Mouse (Mus musculus) megakaryocyte-erythroid progenitor cell, adult 5-6 weeks (primary cell): ENCODE data around the gene Ptafr. TPM values are rescaled to one million over a fixed set of nuclear protein-coding genes. Genes with fewer than 3 reads are reported as not detected.

Source experiments
- ATAC-seq: replicated peaks from 2 replicates; pipeline ENCODE4 v1.8.0; 2016; ENCODE audit warnings: mild to moderate bottlenecking, inconsistent platforms; ENCODE audit not compliant: severe bottlenecking, poor library complexity, low FRiP score, low TSS enrichment
- total RNA-seq, 2 experiments: library from RNA; stranded (forward) in 1 of 2; stranded (reverse) in 1 of 2; fragments of 200-1000, 215-1000 nt in 1 of 2; fragments of >200 nt in 1 of 2; fragmentation: Nextera tagmentation in 1 of 2; gene quantifications; 2 replicates each; pipeline ENCODE4 v1.2.3; 2014 to 2017

Ptafr gene
- total RNA-seq (2014; fragmentation: Nextera tagmentation) (not detected in 2 replicates), total RNA-seq (2017) (0.23 TPM in 1 of 2 replicates, not detected in the other)

DNA sequence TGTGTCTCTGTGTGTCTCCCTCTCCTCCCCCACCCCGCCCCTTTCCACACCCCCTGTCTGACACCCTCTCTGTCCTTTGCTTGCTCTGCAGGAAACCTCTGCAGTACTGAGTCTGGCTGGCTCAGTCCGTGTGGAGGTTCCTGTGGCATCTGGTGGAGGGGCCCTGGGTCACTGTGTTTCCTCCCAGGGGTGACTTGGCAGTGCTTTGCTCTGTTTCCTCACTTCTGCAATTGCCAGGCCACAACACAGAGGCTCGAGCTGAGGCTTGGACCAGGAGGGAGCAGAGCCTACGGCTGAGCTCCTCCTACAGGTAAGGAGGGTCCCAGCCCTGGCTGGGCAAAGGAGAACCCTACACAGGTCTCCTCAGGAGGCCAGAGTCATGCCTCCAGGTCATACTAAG lies at the start of gene Ptafr:
Gene Ptafr (plus strand): TSS at position 103 of the 400 bp plus-strand sequence.
- ATAC-seq = no peak

DNA sequence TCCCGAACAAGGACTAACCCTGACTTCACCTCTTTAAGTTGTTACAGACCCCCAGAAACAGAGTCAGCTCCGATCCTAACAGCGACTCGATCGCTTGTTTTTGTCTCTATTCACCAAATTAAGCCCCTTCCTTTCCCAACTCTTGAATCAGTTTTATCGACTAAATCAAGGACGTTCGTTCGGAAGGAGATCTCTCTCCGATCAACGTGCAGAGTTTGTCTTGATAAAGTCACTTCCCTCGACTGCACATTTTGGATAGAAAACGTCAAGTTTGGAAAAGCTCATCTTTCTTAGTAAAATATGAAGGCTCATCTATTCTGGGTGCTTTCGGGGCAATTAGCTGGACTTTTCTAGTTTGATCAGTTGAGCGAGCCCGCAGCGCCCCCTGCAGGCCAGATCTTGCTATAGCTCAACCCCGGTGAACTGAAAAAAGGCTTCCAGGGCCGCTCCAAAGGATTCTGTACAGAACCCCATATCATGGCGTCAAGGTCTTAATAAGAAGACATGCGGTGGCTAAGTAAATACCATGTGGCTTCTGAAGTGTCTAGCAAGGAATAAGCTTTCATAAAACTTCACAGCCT lies 49.2 kb upstream of the Ptafr start:
- 0 out of 2 replicates have a peak, but pooled peaks have one; percentile 23 for ATAC-seq

- peak; percentile 91 for ATAC-seq
Measured at GRCm38 (mm10) chr4:132515369-132516155, 48.3 kb upstream of the Ptafr start.

DNA sequence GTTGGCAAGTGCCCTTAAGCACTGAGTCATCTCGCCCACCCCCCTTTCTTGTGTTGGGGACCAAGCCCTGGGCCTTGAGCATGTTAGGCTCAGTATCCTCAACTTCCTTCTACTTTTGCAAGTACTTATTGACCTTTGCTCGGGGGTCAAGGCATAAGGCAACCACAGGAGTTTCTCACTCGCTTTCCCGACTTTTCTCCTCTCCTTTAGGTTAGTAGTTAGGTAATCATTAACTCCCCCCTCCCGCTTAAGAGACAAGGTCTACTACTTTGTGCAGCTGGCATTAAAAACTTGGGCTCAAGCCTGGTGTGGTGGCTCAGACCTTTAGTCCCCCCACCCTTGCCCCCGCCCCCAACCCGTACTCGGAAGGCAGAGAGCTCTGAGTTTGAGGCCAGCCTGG lies 45.8 kb upstream of the Ptafr start:
- ATAC-seq = no peak

DNA sequence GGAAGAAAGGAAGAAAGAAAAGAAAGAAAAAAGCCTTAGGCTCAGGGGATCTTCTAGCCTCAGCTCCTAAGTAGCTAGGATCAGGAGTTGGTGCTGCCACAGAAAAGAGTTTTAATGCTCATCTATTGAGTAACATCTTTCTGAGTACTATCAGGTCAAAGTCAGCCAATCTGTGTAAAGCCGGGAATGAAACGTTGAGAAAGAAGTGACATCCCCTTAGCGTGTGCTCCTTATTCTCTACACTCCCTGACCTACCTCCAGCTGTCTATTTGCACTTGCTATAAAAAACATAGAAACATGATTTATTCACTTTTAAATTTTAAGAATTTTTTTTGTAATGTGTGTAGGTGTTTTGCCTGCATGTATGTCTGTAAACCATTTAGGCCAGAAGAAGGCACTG lies 44.7 kb upstream of the Ptafr start:
- ATAC-seq = no peak

DNA sequence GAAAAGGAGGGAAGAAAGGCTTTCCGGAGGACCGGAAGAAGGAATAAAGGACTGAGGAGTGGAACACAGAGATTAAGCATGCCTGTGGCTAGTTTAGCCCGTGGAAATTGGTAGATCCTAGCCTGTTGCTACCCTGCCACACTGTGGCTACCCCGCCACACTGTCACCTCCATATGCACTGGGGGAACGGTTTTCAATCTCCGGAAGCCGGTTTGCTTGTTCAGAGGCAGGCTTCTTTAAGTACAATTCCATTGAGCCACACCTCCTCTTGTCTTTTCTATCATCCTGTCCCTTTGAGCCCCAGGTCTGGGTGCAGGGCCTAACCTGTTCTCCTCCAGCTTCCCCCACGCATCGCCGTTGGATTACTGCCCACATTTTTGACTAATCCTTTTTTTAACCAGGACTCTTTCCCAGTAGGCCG lies 39.5 kb upstream of the Ptafr start:
- no peak for ATAC-seq

DNA sequence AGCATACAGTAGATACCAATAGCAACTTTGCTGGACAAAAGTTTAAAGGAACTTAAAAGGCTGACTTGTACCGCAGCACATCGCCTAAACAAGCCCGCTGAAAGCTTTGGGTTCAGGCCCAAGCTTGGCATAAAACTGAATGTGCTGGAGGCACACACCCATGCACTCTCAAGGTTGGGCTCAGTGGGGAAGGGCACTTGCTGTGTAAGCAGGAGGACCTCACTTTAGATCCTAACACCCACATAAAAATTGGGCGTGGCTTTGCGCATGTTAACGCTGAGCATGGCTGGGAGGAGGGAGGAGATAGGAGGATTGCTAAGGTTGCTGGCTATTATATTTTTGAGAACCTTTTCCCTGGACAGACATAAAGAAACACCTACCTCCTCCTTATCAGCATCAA lies 39.1 kb upstream of the Ptafr start:
- ATAC-seq = peak; percentile 66

DNA sequence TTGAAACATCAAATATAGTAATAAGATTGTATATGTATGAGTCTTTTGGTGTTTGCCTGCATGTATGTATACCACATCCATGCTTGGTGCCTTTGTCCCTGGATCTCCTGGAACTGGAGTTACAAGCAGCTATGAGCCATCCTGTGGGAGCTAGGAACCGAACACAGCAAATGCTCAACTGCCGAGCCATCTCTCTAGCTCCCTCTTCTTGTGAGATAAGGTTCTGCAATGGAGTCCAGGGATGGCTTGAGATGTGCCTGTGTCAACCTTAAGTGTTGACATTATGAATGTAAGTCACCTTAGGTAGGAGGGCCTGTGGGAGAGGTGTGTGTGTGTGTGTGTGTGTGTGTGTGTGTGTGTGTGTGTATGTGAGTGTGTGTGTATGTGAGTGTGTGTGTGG lies 37.2 kb upstream of the Ptafr start:
- no peak for ATAC-seq

GRCm38 (mm10) chr4:132527917-132528522 lies 35.8 kb upstream of the Ptafr start:
- no peak for ATAC-seq

DNA sequence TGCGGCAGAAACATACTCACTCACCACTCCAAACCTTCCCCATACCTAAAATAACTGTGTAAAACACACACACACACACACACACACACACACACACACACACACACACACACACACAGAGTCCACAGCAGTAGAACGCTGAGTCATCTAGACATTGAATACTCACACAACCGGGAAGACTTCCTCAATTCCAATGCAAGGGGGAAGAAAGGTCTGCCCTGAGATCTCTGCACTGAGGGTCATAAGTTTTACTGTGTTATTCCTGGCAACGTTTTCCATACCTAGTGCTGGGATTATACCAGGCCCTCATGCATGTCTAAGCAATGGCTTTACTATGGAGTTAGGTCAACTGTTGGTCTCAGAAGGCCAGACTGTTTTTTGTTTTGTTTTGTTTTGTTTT lies 34.5 kb upstream of the Ptafr start:
- ATAC-seq = no peak

DNA sequence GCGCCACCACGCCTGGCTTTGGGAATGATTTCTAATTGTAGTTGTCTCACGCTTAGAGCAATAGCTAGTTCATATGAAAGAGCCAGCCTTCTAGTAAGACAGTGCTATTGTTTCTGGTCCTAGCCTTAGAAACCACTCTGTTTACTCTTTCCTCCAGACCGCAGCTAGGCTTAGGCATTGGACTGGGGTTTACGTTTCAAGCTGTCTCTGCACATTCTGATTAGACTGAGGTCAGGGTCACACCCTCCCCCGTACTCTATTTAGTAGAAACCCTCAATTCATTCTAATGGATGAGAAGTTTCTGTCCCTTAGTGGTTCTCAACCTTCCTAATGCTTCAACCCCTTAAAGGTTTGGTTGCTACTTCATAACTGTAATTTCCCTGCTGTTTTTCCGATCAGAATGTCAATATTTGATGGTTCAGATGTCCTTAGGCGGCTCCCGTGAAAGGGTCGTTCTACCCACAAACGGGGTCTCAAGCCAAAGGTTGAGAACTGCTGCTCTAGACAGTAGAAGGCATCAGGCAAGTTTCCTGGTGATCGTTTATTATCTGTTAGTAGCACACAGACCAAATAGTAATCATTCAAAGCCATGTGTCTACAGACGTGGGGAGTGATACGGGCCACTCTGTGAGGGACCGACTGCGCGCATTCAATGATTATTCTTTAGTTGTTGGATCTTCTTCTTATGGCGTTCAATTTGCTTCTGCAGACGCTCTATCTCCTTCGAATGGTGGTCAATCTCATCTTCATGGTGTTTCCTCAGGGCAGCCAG lies 33.6 kb upstream of the Ptafr start:
- peak; percentile 52 for ATAC-seq

DNA sequence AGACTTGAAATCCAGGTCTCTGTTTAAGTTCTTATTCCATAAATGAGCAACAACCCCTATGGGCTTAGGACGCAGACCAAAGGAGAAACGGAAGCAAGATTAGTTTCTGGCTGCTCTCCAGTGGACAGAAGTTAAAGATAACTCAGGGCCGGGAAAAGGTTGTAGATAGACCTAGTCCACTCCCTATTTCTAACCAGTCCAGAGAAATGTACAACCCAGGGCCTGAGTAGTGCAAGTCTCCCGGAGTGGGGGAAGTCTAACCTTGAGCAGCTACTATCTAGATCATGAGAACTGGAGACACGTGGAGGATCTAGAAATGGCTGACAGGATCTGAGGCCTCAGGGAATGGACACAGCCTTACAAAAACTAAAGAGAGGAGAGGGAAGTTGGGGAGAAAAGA lies 31.4 kb upstream of the Ptafr start:
- peak; percentile 38 for ATAC-seq

DNA sequence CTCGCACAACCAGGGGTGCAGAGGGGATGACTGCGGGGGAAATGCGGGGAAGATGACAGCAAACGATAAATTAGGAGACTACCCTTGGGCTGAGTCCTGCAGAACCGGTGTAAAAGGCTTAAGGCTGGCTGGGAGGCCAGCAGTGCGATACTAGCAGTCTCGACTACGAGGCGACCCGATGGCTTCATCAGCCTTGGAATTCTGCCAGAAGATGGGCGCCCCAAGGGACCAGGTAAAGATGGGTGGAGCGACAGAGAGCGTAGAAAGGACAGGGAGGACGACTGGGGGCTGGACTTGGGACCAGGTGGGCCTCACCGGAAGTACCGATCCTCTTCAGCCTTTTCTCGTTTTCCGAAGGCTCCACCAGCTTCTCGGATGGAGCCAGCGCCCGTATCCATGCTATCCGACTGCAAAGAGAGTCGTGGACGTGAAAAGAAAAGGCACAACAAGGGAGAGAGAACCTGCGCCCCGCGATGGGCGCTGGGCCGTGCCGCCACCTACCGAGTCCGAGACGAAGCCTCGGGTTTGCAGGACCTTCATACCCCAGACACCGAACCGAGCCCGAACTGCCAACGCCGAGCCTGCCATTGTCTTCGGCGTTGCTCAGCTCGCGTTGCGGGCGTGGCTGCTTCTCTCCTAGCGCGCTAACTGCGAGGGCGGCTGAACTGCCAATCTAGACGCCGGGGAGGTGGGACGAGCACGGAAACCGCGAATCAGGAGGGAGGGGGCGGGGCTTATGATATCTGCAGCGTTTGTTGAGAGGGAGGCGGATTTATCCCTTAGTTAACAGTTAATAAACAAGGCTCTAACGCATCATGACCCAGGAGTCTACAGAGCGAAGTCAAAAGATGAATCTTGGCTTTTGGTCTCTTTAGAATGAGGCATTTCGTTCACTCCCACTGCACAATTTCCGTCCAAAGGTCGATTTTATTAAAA lies 30.6 kb upstream of the Ptafr start, which contains the start of gene Atpif1:
Gene Atpif1 (minus strand): TSS at position 679 of the 936 bp plus-strand sequence.
- ATAC-seq = peak; percentile 78

GRCm38 (mm10) chr4:132535406-132536121 lies 28.3 kb upstream of the Ptafr start, which contains the start of gene Dnajc8:
Gene Dnajc8 (plus strand): TSS chr4:132535550.
- peak; percentile 31 for ATAC-seq

DNA sequence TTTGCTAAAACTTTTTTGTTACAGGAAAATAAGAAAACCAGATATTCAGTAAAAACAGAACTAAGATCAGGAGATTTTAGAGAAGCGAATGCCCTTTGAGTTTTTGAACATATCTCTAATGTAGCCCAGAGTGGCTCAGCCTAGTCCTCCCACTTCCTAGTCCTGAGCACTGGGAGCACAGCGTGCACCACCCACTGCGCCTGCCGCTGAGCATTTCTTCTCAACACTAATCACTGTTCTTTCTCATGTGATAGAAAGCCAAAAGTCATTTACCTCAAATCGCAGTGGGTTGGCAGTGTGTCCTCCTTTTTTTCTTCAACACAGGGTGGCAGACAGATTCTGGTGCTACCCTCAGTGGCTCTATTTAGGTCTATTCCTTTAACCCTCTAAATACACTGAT lies 24.4 kb upstream of the Ptafr start:
- no peak for ATAC-seq

DNA sequence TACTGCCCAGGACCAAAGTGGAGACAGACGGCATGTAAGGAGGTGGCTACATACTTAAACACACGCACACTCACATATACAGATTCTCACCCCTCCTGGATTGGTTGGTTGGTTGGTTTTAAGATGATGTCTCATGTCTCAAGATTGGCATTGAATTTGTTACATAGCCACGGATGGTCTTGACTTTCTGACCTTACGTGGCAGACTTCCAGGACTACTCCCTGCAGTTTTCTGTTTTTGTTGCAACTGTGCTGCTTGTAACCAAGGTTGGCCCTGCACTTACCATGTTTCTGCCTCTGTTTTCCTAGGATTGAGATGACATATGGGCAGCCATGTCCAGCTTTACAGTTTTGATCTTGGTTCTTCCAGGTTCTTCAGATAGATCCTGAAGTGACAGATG lies 22.5 kb upstream of the Ptafr start:
- ATAC-seq = no peak

DNA sequence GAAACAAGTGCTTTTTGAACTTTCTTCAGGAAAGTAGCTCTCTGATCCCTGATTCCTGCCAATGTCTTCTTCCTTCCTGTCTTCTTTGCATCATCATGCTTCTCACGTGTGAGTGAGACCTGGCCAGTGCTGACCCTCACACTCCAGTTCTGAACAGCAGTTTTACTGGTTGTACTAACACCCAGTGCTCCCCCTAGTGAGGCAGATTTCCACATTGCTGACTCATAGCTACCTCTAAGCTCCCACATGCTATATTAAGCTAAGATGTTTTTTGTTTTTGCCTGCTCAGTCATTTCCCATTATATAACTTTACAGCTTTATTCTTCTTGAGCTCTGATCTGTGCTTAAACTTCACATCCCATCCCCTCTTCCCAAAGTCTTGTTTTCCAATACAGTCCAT lies 21.1 kb upstream of the Ptafr start:
- ATAC-seq = no peak

DNA sequence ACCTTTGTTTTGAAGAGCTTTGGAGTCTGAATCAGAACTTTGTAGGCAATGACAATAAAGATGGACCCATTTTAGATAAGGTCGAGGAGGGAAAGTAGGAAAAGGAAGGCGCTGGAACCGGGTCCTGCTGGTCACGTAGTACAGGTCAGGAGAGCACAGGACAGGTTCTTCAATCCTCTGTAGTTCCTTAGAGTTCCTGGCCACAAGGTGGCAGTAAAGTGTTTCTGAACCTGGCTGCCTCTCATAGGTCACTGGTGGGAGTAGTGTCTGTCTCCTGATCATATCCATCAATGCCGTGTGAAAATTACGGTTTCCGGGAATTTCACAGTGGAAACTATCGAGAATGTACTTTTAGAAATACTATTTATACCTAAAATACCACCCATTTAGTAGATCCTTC lies 18.0 kb upstream of the Ptafr start:
- ATAC-seq = peak; percentile 77
